Mouse (Mus musculus) liver, embryonic 13.5 days (tissue): ENCODE measurements around the gene Prr19. TPM values are rescaled to one million over a fixed set of nuclear protein-coding genes. Genes with fewer than 3 reads are reported as not detected.

Source experiments
- ATAC-seq: fragments of 200-750 bp; cut with Nextera tagmentation; 2 replicates; pipeline ENCODE4 v1.8.0; 2017; ENCODE audit warnings: low read depth, mild to moderate bottlenecking, moderate number of reproducible peaks, moderate library complexity
- DNase-seq: peaks from one replicate; pipeline ENCODE4 v3.0.0; 2022
- H3K27ac ChIP-seq: fragments of 300-500 bp; sonication (generic); 2 replicates; pipeline ENCODE4 v1.5.1; 2015; ENCODE audit warnings: moderate library complexity, mild to moderate bottlenecking, inconsistent platforms
- H3K27me3 ChIP-seq: fragments of 300-500 bp; sonication (generic); 2 replicates; pipeline ENCODE4 v1.6.1; 2015; ENCODE audit warnings: mild to moderate bottlenecking, inconsistent platforms
- H3K36me3 ChIP-seq: fragments of 300-500 bp; sonication (generic); 2 replicates; pipeline ENCODE4 v1.6.1; 2015; ENCODE audit warnings: mild to moderate bottlenecking, inconsistent platforms
- H3K4me1 ChIP-seq: fragments of 300-500 bp; sonication (generic); replicated peaks from 2 replicates; pipeline ENCODE4 v1.6.1; 2015; ENCODE audit warnings: inconsistent platforms
- H3K4me2 ChIP-seq: fragments of 300-500 bp; sonication (generic); 2 replicates; pipeline ENCODE4 v1.6.1; 2015; ENCODE audit warnings: inconsistent platforms, mild to moderate bottlenecking, moderate library complexity
- H3K4me3 ChIP-seq: fragments of 300-500 bp; sonication (generic); replicated peaks from 2 replicates; pipeline ENCODE4 v1.5.1; 2015; ENCODE audit warnings: mild to moderate bottlenecking, inconsistent platforms
- H3K9ac ChIP-seq: fragments of 300-500 bp; sonication (generic); 2 replicates; pipeline ENCODE4 v1.6.1; 2015; ENCODE audit warnings: mild to moderate bottlenecking, inconsistent platforms
- H3K9me3 ChIP-seq: fragments of 300-500 bp; sonication (generic); replicated peaks from 2 replicates; pipeline ENCODE4 v1.6.1; 2016; ENCODE audit warnings: inconsistent platforms
- WGBS: fragments of 180-500 bp; shearing (Covaris S2); methylation state at CpG from one replicate; pipeline ENCODE4 v1.1.7; 2015; ENCODE audit not compliant: insufficient replicate concordance; 5-methylcytosine and 5-hydroxymethylcytosine counted together
- polyA plus RNA-seq: library from polyadenylated mRNA; unstranded; fragments of >200 nt; fragmentation: Nextera tagmentation; extraction: Ambion mirVana; gene quantifications from 2 replicates; pipeline ENCODE4 v1.2.1, GENCODE M21; 2015

Gene Prr19
- polyA plus RNA-seq, 1 experiment from 2014 or later, result not detected

DNA sequence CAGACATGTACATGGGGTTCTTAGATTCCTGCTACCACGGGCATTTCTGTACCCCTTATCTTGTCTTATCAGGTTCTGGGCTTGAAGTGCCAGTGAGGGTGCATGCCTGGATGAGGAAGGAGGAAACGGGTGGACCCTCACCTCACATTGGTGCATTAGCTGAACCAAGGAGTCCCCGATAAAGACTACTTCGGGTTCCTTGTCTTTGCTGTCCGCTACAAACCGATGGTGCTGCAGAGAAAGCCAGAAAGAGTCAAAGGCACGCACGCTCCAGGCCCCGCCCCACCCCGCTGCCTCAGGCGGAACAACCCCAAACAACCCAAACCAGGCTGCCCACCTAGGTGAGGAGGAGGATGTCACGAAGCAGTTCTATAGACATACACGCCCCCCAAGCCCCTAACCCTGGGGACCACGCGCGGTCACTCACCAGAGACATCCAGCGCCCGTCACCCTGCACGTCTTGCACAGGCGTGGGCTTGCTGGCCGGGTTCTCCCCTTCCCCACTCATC is 4.2 kb upstream of the Prr19 start:
- no peak for DNase-seq
- H3K27ac ChIP-seq, result peak overlapping the region; percentile 67; the same call in 1 of the 2 replicates
- WGBS, result 1% methylated on average over 21 of the region's 21 CpGs

DNA sequence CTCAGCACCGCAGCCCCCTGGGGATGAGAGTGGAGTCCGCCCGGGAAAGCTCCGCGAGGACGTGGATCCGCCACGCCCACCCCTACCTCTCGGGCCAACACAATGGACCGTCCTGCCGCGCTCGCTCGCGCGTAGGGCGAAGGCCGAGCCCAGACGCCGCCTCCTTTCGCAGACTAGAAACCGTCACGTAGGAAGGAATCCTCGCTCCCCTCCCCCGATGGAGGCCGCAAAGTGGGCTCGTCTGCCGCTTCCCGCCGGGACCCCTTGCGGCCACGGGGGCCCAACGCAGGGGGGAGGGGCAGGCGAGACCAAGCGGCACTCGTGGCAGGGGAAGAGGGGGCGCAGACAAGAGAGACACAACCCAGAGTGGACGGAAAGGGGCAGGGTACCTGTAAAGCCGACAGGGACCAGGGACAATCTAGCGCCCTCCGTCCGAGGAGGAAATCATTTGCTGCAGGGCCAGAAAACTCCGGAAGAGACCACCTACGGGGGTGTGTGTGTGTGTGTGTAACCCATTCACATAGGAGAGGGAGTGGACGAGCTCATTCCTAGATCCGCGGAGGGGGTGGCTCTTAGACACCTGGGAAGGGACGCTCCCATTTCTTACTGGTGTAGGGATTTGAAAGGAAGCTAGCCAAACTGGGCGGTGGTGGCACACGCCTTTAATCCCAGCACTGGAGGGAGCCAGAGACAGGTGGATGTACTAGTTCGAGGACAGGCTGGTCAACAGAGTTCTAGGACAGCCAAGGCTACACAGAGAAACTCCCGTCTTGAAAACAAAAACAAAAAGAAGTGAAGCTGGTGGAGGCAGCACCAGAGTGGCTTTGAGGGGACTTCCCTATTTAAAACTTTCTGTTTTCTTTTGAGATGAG is 3.5 kb upstream of the Prr19 start, which contains the start of gene Pafah1b3:
TSS of gene Pafah1b3 (minus strand) at position 533 of the 872 bp plus-strand sequence.
- Histone ChIP-seq H3K4me2 (peak within 1 kb of the TSS; percentile 98), H3K27ac (peak within 1 kb of the TSS; percentile 67), H3K9me3 (no peaks in the 10 kb centered on the region), H3K36me3 (peaks cover 23% of the 10 kb centered on the region), H3K4me3 (peak within 1 kb of the TSS; percentile 73), H3K9ac (peak within 1 kb of the TSS; percentile 77), H3K4me1 (peaks cover 24% of the 10 kb centered on the region), H3K27me3 (peaks cover 5% of the 10 kb centered on the region)
- peak; percentile 73 for DNase-seq
- 1% methylated on average over 52 of the region's 52 CpGs for WGBS
- peak; percentile 81 for ATAC-seq

More for the DNA sequence above, 4.2 kb upstream of the Prr19 start:
- Histone ChIP-seq H3K9ac (peak overlapping the region; percentile 77), H3K4me2 (peak overlapping the region; percentile 98), H3K9me3 (no peaks in the 10 kb centered on the region), H3K4me1 (peaks cover 24% of the 10 kb centered on the region), H3K4me3 (peak overlapping the region; percentile 73), H3K36me3 (peaks cover 30% of the 10 kb centered on the region), H3K27me3 (no peaks in the 10 kb centered on the region)
- ATAC-seq, result peak; percentile 29; the same call in 1 of the 2 replicates

DNA sequence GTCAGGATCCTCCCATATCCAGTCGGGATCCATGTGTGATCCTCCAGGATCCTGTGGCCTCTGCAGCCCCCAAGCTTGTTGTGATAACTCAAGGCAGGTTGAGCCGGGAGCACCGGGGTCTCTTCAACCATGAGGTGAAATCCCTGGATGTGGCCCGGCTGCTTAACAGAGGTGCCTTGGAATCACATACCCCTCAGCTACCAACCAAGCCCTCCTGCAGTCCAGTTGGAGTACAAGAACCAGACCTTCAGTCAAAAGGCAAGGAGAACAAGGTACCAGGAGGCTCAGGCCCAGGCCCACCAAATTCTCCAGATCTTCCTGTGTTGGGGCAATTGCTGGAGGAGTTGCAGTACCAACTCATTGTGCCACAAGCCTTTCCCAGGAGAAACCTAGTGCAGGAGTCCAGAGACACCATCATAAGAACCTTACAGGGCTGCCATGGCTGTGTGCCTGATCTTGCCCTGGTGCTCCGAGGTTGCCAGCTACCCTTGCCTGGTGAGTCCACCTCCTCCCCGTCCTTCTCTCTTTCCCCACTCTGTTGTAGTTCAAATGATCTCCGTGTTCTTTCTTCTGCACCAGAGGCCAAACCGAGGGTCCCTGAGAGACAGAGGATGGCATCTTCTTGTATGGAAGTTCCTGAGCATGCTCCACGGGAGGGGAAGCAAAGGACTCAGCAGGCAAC is 1.9 kb downstream of the Prr19 start:
- no peak overlapping the region for H3K4me2 ChIP-seq
- 43% methylated on average over 9 of the region's 9 CpGs for WGBS
- peaks cover 54% of the 10 kb centered on the region for H3K27me3 ChIP-seq
- no peak overlapping the region for H3K9ac ChIP-seq
- no peak overlapping the region for H3K27ac ChIP-seq
- no peak for DNase-seq
- ATAC-seq, result no peak
- no peaks in the 10 kb centered on the region for H3K36me3 ChIP-seq
- no peak overlapping the region for H3K4me3 ChIP-seq
- no peaks in the 10 kb centered on the region for H3K9me3 ChIP-seq
- H3K4me1 ChIP-seq, result peaks cover 9% of the 10 kb centered on the region

DNA sequence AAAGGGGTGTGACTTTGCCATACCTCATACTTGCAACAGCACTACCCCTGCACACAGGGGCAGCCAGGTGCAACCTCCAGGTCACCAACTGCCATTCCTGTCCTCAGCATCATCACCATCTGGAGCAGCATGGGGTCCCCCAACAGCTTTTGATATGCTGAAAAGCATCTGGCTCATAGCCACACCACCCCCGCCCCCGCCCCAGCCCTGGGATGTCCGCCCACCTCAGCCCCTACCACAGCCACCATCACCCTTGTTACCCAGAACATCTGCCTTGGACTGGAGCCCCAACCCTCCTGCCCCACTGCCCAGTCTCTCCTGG is 2.4 kb downstream of the Prr19 start:
- H3K36me3 ChIP-seq, result no peaks in the 10 kb centered on the region
- peaks cover 59% of the 10 kb centered on the region for H3K27me3 ChIP-seq
- H3K4me2 ChIP-seq, result no peak overlapping the region
- 65% methylated on average over 3 of the region's 3 CpGs for WGBS
- no peak for ATAC-seq
- no peak overlapping the region for H3K9ac ChIP-seq
- H3K9me3 ChIP-seq, result no peaks in the 10 kb centered on the region
- H3K27ac ChIP-seq, result no peak overlapping the region
- H3K4me1 ChIP-seq, result peaks cover 8% of the 10 kb centered on the region
- no peak overlapping the region for H3K4me3 ChIP-seq
- no peak for DNase-seq

DNA sequence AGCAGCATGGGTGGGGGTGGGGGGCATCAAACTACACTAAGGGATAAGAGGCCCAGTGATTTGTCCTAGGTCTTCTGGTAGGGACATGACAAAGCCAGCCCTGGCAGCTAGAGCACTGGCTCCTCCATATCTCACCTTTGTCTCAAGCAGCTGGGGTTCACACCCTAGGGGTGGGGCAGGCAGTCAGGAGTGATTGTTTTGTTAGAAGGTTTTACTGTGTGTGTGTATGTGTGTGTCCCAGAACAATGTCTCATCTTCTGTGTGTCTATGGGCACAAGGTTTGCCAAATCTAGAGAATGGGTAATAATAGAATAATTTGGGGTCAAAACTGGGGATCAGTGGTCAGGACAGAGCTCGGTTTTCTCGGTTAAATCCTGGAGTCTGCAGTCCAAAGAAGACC is 4.3 kb downstream of the Prr19 start:
- peaks cover 8% of the 10 kb centered on the region for H3K4me1 ChIP-seq
- 0% methylated on average over 2 of the region's 2 CpGs for WGBS
- H3K36me3 ChIP-seq, result no peaks in the 10 kb centered on the region
- no peak overlapping the region for H3K27ac ChIP-seq
- H3K9me3 ChIP-seq, result no peaks in the 10 kb centered on the region
- H3K4me3 ChIP-seq, result peak overlapping the region; percentile 54
- H3K27me3 ChIP-seq, result peaks cover 73% of the 10 kb centered on the region
- H3K4me2 ChIP-seq, result peak overlapping the region; percentile 72
- ATAC-seq (no peak), DNase-seq (no peak)
- no peak overlapping the region for H3K9ac ChIP-seq

DNA sequence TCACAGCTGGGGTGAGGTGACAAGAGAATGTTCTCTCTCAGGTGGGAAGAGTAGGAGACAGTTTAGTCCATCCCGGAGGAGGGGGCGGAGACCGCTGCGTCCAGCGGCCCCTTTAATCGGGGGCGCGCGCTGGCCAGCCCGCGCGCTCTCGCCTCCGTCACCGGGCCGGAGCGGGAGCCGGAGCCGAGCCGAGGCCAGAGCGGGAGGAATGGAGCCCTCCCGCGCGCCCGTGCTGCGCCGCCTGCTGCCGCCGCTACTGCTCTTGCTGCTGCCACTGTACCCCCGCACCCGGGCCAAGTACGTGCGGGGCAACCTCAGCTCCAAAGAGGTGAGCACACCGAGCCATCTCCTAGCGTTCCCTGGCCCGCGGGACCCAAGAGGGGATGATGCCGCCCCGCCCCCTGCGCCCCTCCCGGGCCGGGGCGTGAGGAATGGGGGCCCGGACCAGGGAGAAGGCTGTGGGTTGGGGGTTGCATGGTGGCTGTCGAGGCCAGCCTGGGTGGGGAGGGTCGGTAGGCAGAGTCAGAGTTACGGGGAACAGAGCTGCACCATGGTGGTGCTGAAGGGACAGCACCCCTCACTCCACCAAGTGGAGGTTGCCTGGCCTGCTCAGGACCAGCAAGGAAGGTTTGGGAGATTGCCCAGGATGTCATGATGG is 4.9 kb downstream of the Prr19 start, which contains the start of gene Tmem145:
TSS of gene Tmem145 (plus strand) at position 151 of the 658 bp plus-strand sequence.
- 1% methylated on average over 47 of the region's 47 CpGs for WGBS
- H3K27me3 ChIP-seq, result peaks cover 76% of the 10 kb centered on the region
- peak within 1 kb of the TSS; percentile 72 for H3K4me2 ChIP-seq
- no peaks in the 10 kb centered on the region for H3K9me3 ChIP-seq
- ATAC-seq, result peak; percentile 34; the same call in 1 of the 2 replicates
- peak within 1 kb of the TSS; percentile 54 for H3K4me3 ChIP-seq
- no peaks in the 10 kb centered on the region for H3K36me3 ChIP-seq
- DNase-seq, result no peak
- no peak within 1 kb of the TSS for H3K27ac ChIP-seq
- peaks cover 8% of the 10 kb centered on the region for H3K4me1 ChIP-seq
- H3K9ac ChIP-seq, result no peak within 1 kb of the TSS

DNA sequence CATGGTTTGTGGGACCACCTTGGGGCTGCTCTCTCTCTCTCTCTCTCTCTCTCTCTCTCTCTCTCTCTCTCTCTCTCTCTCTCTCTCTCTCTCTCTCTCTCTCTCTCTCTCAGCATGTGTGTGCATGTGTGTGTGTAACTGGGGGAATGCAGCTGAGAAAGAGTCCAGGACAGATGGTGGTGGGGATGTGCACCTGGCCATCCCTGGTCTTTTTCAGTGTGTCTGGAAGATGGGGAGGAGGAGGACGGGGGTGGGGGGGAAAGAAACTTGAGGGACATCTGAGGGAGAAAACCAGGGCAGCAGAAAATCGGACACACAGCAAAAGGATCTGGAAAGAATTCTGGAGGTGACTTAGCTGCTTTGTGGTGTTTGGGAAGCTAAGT is 5.4 kb downstream of the Prr19 start:
- Histone ChIP-seq H3K4me1 (peaks cover 8% of the 10 kb centered on the region), H3K9ac (no peak overlapping the region), H3K4me2 (no peak overlapping the region), H3K9me3 (no peaks in the 10 kb centered on the region), H3K4me3 (no peak overlapping the region), H3K27me3 (peaks cover 81% of the 10 kb centered on the region), H3K36me3 (no peaks in the 10 kb centered on the region), H3K27ac (no peak overlapping the region)
- no peak for ATAC-seq
- WGBS, result 31% methylated on average over 2 of the region's 2 CpGs
- no peak for DNase-seq

DNA sequence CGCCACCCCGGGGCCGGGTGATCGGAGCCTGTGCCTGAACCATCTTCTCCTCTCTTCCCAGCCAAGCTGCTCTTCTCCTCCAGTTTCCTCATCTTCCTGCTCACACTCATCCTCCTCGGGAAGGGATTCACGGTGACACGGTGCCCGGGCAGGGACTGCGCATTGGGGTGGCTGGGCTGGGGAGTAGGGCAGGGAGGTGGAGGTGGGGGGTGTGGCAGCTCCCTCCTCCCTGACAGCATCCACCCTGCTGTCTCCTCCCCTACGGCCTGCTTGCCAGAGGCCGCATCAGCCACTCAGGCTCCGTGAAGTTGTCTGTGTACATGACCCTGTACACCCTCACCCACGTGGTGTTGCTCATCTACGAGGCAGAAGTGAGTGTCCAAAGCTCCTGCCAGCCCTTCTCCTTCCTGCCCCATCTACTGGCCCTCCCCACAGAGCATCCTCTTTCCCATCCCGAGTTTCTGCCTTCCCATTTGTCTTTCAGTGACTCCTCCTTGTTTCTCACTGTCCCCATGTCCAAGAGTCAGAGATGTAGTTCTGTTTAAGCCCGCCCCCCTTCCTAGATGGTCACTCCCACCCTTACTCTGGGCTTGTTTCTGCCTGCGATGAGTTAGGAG is 7.6 kb downstream of the Prr19 start:
- no peak overlapping the region for H3K9ac ChIP-seq
- H3K9me3 ChIP-seq, result no peaks in the 10 kb centered on the region
- H3K4me2 ChIP-seq, result no peak overlapping the region
- no peaks in the 10 kb centered on the region for H3K36me3 ChIP-seq
- no peak overlapping the region for H3K4me3 ChIP-seq
- ATAC-seq, result no peak
- no peak for DNase-seq
- H3K27ac ChIP-seq, result no peak overlapping the region
- peaks cover 8% of the 10 kb centered on the region for H3K4me1 ChIP-seq
- 50% methylated on average over 17 of the region's 17 CpGs for WGBS
- peaks cover 87% of the 10 kb centered on the region for H3K27me3 ChIP-seq

DNA sequence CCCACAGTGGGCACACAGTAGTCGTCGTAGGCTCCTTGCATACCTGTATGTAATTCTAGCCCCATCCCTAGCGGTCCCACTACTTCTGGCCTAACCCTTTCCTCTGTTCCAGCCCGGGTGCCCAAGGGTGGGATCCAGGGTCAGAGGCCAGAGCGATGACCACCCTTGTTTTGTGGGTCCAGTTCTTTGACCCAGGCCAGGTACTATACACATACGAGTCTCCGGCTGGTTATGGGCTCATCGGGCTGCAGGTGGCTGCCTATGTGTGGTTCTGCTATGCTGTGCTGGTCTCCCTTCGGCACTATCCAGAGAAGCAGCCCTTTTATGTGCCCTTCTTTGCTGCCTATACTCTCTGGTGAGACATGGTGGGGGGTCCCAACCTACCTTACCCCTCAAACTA is 8.2 kb downstream of the Prr19 start:
- H3K4me1 ChIP-seq, result peaks cover 8% of the 10 kb centered on the region
- DNase-seq, result no peak
- ATAC-seq, result no peak

DNA sequence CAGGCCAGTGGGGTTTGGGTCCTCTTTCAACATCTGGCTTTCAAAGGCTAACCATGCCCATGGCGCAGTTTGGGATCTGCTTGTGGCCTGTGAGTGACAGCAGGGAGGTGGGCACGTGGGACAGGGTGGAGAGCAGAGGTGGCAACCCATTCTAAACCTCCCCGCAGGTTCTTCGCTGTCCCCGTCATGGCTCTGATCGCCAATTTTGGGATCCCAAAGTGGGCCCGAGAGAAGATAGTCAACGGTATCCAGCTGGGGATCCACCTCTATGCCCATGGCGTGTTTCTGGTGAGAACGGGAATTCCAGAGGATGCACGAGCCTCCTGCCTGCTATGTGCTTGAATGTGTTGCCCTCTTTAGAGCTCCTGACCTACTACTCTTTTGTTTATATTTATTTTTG is 10.0 kb downstream of the Prr19 start:
- WGBS, result 62% methylated on average over 11 of the region's 11 CpGs
- no peak for DNase-seq

More for the DNA sequence above, 8.2 kb downstream of the Prr19 start:
- H3K36me3 ChIP-seq, result no peaks in the 10 kb centered on the region
- no peaks in the 10 kb centered on the region for H3K9me3 ChIP-seq
- no peak overlapping the region for H3K4me2 ChIP-seq
- H3K27me3 ChIP-seq, result peaks cover 87% of the 10 kb centered on the region
- no peak overlapping the region for H3K27ac ChIP-seq
- WGBS, result 73% methylated on average over 9 of the region's 9 CpGs
- H3K9ac ChIP-seq, result no peak overlapping the region
- H3K4me3 ChIP-seq, result no peak overlapping the region

DNA sequence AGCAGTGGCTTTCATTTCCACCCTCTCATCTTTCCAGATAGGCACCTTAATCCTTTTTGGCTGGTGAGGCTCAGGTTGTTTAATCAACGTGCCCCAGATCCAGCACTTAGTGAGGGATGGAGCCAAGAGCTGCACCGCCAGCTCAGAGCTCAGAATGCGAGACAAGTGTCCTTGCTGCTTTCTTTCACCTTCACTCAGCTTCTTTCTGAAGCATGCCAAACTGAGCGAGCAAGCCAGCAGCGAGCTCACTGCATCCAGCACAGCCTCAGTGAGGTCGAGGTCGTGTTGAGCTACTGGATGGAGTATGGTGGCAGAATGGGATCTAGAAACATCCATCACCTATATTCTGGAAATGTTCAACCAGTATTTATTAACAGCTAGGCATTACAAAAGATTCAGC is 12.1 kb downstream of the Prr19 start:
- WGBS, result 32% methylated on average over 7 of the region's 7 CpGs
- no peak overlapping the region for H3K4me3 ChIP-seq
- no peak overlapping the region for H3K27ac ChIP-seq
- DNase-seq, result no peak
- H3K9ac ChIP-seq, result no peak overlapping the region
- H3K4me2 ChIP-seq, result no peak overlapping the region
- peaks cover 85% of the 10 kb centered on the region for H3K27me3 ChIP-seq
- ATAC-seq, result no peak
- H3K36me3 ChIP-seq, result no peaks in the 10 kb centered on the region
- H3K4me1 ChIP-seq, result peaks cover 29% of the 10 kb centered on the region
- H3K9me3 ChIP-seq, result no peaks in the 10 kb centered on the region

More for the DNA sequence above, 10.0 kb downstream of the Prr19 start:
- H3K4me1 ChIP-seq, result peaks cover 15% of the 10 kb centered on the region
- no peak overlapping the region for H3K9ac ChIP-seq
- H3K36me3 ChIP-seq, result no peaks in the 10 kb centered on the region
- peaks cover 92% of the 10 kb centered on the region for H3K27me3 ChIP-seq
- no peaks in the 10 kb centered on the region for H3K9me3 ChIP-seq
- H3K4me2 ChIP-seq, result no peak overlapping the region
- H3K4me3 ChIP-seq, result no peak overlapping the region
- ATAC-seq, result no peak
- no peak overlapping the region for H3K27ac ChIP-seq
